Mouse (Mus musculus) forebrain, embryonic 11.5 days (tissue): ENCODE measurements at regions not wholly inside any gene's neighbourhood (a gene's known extent, or its start where the extent isn't known, plus 50 kb on each side); places are given as distances from the start of the nearest gene placed in this dataset.
"Not testable (repeated sequence)": the region's sequence is repeated elsewhere in the genome, so short reads cannot be mapped to it uniquely, and the experiment has no call there.

Experiments
- ATAC-seq: fragments of 200-750 bp; cut with Nextera tagmentation; replicated peaks from 2 replicates; pipeline ENCODE4 v1.8.0; 2017; ENCODE audit warnings: moderate TSS enrichment; ENCODE audit not compliant: low FRiP score
- DNase-seq: peaks from one replicate; pipeline ENCODE4 v3.0.0-alpha.2; 2017; ENCODE audit warnings: low spot score
- H3K27ac ChIP-seq: fragments of 300-500 bp; sonication (generic); 2 replicates; pipeline ENCODE4 v1.5.1; 2014; ENCODE audit warnings: low read depth, low read length
- H3K27me3 ChIP-seq: fragments of 300-500 bp; sonication (generic); 2 replicates; pipeline ENCODE4 v1.6.1; 2014; ENCODE audit warnings: mild to moderate bottlenecking, low read length, mixed read lengths; ENCODE audit not compliant: control insufficient read depth, insufficient read depth
- H3K36me3 ChIP-seq: fragments of 300-500 bp; sonication (generic); 2 replicates; pipeline ENCODE4 v1.6.1; 2014; ENCODE audit warnings: mild to moderate bottlenecking, low read length, moderate library complexity, mixed read lengths; ENCODE audit not compliant: control insufficient read depth, insufficient read depth
- H3K4me1 ChIP-seq: fragments of 300-500 bp; sonication (generic); replicated peaks from 2 replicates; pipeline ENCODE4 v1.6.1; 2014; ENCODE audit warnings: low read length, mixed read lengths; ENCODE audit not compliant: control insufficient read depth, insufficient read depth
- H3K4me2 ChIP-seq: fragments of 300-500 bp; sonication (generic); 2 replicates; pipeline ENCODE4 v1.6.1; 2014; ENCODE audit warnings: low read depth, mild to moderate bottlenecking, low read length, moderate library complexity, mixed read lengths; ENCODE audit not compliant: severe bottlenecking
- H3K4me3 ChIP-seq: fragments of 300-500 bp; sonication (generic); 2 replicates; pipeline ENCODE4 v1.5.1; 2014; ENCODE audit warnings: low read depth, low read length
- H3K9ac ChIP-seq: fragments of 300-500 bp; sonication (generic); 2 replicates; pipeline ENCODE4 v1.6.1; 2014; ENCODE audit warnings: low read length
- H3K9me3 ChIP-seq: fragments of 300-500 bp; sonication (generic); 2 replicates; pipeline ENCODE4 v1.6.1; 2016; ENCODE audit warnings: low read length, mixed read lengths; ENCODE audit not compliant: control insufficient read depth
- WGBS: fragments of 180-500 bp; shearing (Covaris S2); extraction: QIAGEN DNeasy Blood & Tissue Kit; methylation state at CpG from one replicate; pipeline ENCODE4 v1.1.7; 2014; 5-methylcytosine and 5-hydroxymethylcytosine counted together

DNA sequence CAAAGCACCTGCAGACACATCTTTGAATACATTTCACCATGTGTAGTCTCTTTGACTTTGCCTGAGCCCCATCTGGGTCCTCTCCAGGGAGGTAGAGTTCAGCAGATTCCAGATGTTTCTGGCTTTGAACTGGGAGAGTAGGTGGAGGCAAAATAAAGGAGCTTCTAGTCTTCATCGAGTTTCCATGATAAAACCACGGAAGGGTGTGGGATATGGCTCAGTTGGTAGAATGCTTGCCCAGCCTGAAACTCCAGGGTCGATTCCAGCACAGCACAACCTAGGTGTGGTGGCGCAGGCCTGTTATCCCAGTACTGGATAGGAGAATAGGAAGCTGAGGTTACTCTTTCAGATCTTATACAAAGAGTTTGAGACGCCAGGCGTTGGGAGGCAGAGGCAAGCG, 96.2 kb upstream of the Smlr1 start:
- H3K36me3 ChIP-seq = no peaks in the 10 kb centered on the region

DNA sequence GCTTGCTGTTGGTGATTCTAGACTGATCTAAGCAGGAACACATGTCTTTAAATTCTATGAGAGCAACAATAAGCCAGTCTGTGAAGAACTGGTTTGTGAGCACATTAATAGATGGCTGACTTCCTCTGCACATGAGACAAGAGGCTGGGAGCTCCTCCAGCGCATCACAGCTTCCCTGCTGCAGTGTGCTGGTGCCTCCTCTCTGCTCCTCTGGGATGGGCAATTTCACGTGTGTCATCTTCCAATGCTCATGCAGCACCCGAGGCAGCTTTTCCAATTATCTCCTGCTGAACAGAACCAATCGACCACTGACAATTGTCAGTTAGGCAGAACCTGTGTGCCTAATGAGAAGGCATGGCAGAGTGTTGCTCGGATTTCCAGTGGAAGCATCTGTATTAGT, 86.5 kb upstream of the Smlr1 start:
- WGBS = 74% methylated on average over 5 of the region's 5 CpGs
- no peak for ATAC-seq
- Histone ChIP-seq H3K4me2 (no peak overlapping the region), H3K36me3 (no peaks in the 10 kb centered on the region), H3K27ac (no peak overlapping the region), H3K27me3 (no peaks in the 10 kb centered on the region), H3K4me3 (no peak overlapping the region), H3K9me3 (no peaks in the 10 kb centered on the region), H3K4me1 (no peaks in the 10 kb centered on the region), H3K9ac (no peak overlapping the region)
- no peak for DNase-seq

More for the DNA sequence above, 96.2 kb upstream of the Smlr1 start:
- ATAC-seq (no peak), DNase-seq (no peak)
- H3K27ac ChIP-seq = no peak overlapping the region
- H3K9me3 ChIP-seq = no peaks in the 10 kb centered on the region
- no peaks in the 10 kb centered on the region for H3K4me1 ChIP-seq
- no peak overlapping the region for H3K4me3 ChIP-seq
- 92% methylated on average over 7 of the region's 7 CpGs for WGBS
- H3K9ac ChIP-seq = no peak overlapping the region
- no peak overlapping the region for H3K4me2 ChIP-seq
- no peaks in the 10 kb centered on the region for H3K27me3 ChIP-seq

- H3K9ac ChIP-seq, H3K4me2 ChIP-seq, H3K4me1 ChIP-seq, H3K4me3 ChIP-seq, H3K27ac ChIP-seq, DNase-seq, H3K27me3 ChIP-seq, H3K36me3 ChIP-seq, H3K9me3 ChIP-seq: not testable (repeated sequence)
- ATAC-seq = peak; percentile 49; the same call in 1 of the 2 replicates
- 48% methylated on average over 1 of the region's 1 CpGs for WGBS
These were observed 85.7 kb upstream of the Smlr1 start for GRCm38 (mm10) chr10:25621747-25622134.

- Histone ChIP-seq H3K9me3 (no peaks in the 10 kb centered on the region), H3K9ac (no peak overlapping the region), H3K36me3 (no peaks in the 10 kb centered on the region), H3K27me3 (no peaks in the 10 kb centered on the region), H3K4me2 (0 out of 2 replicates have a peak overlapping the region, but pooled peaks have one; percentile 16), H3K4me3 (no peak overlapping the region), H3K27ac (no peak overlapping the region), H3K4me1 (no peaks in the 10 kb centered on the region)
- ATAC-seq (peak; percentile 73), DNase-seq (peak; percentile 58)
- WGBS = 41% methylated on average over 10 of the region's 10 CpGs
These were observed 85.1 kb upstream of the Smlr1 start for GRCm38 (mm10) chr10:25620939-25621746.

DNA sequence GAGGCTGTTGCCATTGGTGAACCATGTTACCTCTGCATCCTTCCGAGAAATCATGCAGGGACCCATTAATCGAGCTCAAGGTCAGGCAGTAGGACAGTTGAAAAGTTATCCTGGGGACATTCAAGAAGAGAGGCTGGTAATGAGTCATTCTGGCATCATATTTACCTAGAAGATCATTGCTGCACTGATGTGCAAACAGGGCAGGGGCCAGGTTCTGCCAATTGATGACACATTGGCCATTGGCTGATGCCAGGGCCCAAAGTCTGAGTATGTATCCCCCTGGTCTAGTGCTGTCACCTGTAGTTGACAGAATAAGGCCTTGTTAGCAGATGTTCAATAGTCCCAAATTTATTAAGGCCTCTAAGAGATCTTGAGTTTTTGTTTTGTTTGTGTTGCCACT, 83.6 kb upstream of the Smlr1 start:
- H3K27ac ChIP-seq = no peak overlapping the region
- no peak overlapping the region for H3K4me3 ChIP-seq
- H3K4me2 ChIP-seq = no peak overlapping the region
- ATAC-seq (no peak), DNase-seq (no peak)
- H3K36me3 ChIP-seq = no peaks in the 10 kb centered on the region
- H3K4me1 ChIP-seq = no peaks in the 10 kb centered on the region
- H3K9ac ChIP-seq = no peak overlapping the region
- WGBS = 89% methylated on average over 2 of the region's 2 CpGs
- H3K9me3 ChIP-seq = 0 out of 2 replicates have a peak, but pooled peaks cover 3% of the 10 kb centered on the region
- H3K27me3 ChIP-seq = no peaks in the 10 kb centered on the region

GRCm38 (mm10) chr10:25601471-25601870, 65.4 kb upstream of the Smlr1 start:
- Histone ChIP-seq H3K27me3 (no peaks in the 10 kb centered on the region), H3K27ac (no peak overlapping the region), H3K9ac (no peak overlapping the region), H3K9me3 (no peaks in the 10 kb centered on the region), H3K4me2 (no peak overlapping the region), H3K4me3 (no peak overlapping the region), H3K36me3 (no peaks in the 10 kb centered on the region), H3K4me1 (no peaks in the 10 kb centered on the region)
- 94% methylated on average over 2 of the region's 2 CpGs for WGBS
- ATAC-seq (no peak), DNase-seq (no peak)

GRCm38 (mm10) chr10:25589316-25589645, 53.2 kb upstream of the Smlr1 start:
- H3K4me1 ChIP-seq = no peaks in the 10 kb centered on the region
- no peak overlapping the region for H3K9ac ChIP-seq
- H3K27me3 ChIP-seq = no peaks in the 10 kb centered on the region
- H3K4me3 ChIP-seq = no peak overlapping the region
- no peaks in the 10 kb centered on the region for H3K9me3 ChIP-seq
- ATAC-seq = no peak
- no peaks in the 10 kb centered on the region for H3K36me3 ChIP-seq
- WGBS = 92% methylated on average over 2 of the region's 2 CpGs
- H3K27ac ChIP-seq = no peak overlapping the region
- H3K4me2 ChIP-seq = no peak overlapping the region
- no peak for DNase-seq

DNA sequence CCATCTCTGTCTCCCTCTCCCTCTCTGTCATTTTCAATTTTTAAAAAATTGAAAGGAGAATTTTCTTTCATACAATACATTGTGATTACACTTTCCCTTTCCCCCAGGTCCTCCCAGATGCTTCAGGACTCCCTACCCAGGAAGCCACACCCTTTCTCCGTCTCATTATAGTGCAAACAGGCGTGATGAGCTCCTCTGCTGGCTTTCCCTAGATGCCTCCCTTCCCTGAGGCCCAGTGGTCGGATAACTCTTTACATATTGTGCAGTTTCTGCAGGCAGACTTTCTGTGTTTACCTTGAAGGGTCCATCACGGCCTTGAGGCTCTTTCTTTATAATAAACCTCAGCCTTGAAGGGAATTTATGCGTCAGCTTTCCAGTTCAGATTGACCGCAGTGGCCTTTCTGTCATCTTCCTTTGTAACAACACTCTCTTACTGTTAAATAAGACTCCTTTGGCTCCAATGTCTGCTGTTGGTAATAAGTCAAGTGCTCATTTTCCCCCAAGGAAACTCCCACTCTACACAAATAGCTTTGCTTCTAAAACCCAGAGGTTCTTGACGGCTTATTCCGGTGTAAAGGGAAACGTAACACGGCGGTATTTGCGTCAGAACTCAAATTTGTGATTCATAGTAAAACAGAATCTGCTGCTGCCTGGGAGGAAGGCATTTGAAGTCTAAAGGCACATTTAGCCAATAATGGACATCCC, 52.7 kb upstream of the Smlr1 start:
- Histone ChIP-seq H3K9me3 (no peaks in the 10 kb centered on the region), H3K4me1 (no peaks in the 10 kb centered on the region), H3K4me3 (no peak overlapping the region), H3K36me3 (no peaks in the 10 kb centered on the region), H3K27me3 (no peaks in the 10 kb centered on the region), H3K9ac (no peak overlapping the region), H3K27ac (no peak overlapping the region), H3K4me2 (no peak overlapping the region)
- ATAC-seq (no peak), DNase-seq (no peak)
- WGBS = 85% methylated on average over 12 of the region's 12 CpGs
